Mouse (Mus musculus) MEL (cell line): ENCODE measurements around the gene Zfp646. TPM values are rescaled to one million over a fixed set of nuclear protein-coding genes. Genes with fewer than 3 reads are reported as not detected.

ENCODE experiments used
- DNase-seq: peaks from one replicate; pipeline ENCODE4 v3.0.0; 2011; ENCODE audit warnings: low read depth, low spot score
- H3K27ac ChIP-seq: 2 replicates; pipeline ENCODE4 v1.5.1; 2012; ENCODE audit warnings: low read depth, mild to moderate bottlenecking, control low read depth, low read length, moderate library complexity; ENCODE audit not compliant: control insufficient read depth
- H3K27me3 ChIP-seq, 2 experiments: fragments of 150-350 bp in 1 of 2; sonication (generic) in 1 of 2; 2 replicates each; pipeline ENCODE4 v1.6.1; 2012; ENCODE audit warnings: low read length in 2 of 2, mild to moderate bottlenecking in 2 of 2, improper control_type of control experiment in 1 of 2, moderate library complexity in 1 of 2; ENCODE audit not compliant: insufficient read depth in 2 of 2, control insufficient read depth in 1 of 2
- H3K36me3 ChIP-seq, 2 experiments: 2 replicates each; pipeline ENCODE4 v1.6.1; 2012 to 2014; ENCODE audit warnings: low read length in 2 of 2, improper control_type of control experiment in 1 of 2, inconsistent platforms in 1 of 2, mild to moderate bottlenecking in 1 of 2; ENCODE audit not compliant: insufficient read depth in 2 of 2, control insufficient read depth in 1 of 2
- H3K4me1 ChIP-seq, 2 experiments: fragments of 150-350 bp in 1 of 2; sonication (generic) in 1 of 2; 2 replicates each; pipeline ENCODE4 v1.6.1; 2012; ENCODE audit warnings: low read length in 2 of 2, improper control_type of control experiment in 1 of 2, mild to moderate bottlenecking in 1 of 2; ENCODE audit not compliant: insufficient read depth in 2 of 2, control insufficient read depth in 1 of 2
- H3K4me3 ChIP-seq, 2 experiments: fragments of 150-350 bp in 1 of 2; sonication (generic) in 1 of 2; 2 replicates each; pipeline ENCODE4 v1.5.1; 2012; ENCODE audit warnings: low read depth in 2 of 2, low read length in 2 of 2, mild to moderate bottlenecking in 2 of 2, moderate library complexity in 2 of 2, control low read depth in 1 of 2, improper control_type of control experiment in 1 of 2; ENCODE audit not compliant: control insufficient read depth in 1 of 2, insufficient read depth in 1 of 2
- H3K79me2 ChIP-seq: 2 replicates; pipeline ENCODE4 v1.6.1; 2012; ENCODE audit warnings: mild to moderate bottlenecking, low read length, moderate library complexity; ENCODE audit not compliant: control insufficient read depth, poor library complexity, insufficient read depth
- H3K9ac ChIP-seq: 2 replicates; pipeline ENCODE4 v1.6.1; 2012; ENCODE audit warnings: low read depth, mild to moderate bottlenecking, control low read depth, low read length, moderate library complexity; ENCODE audit not compliant: control insufficient read depth, poor library complexity, severe bottlenecking
- H3K9me3 ChIP-seq: fragments of 150-350 bp; sonication (generic); replicated peaks from 2 replicates; pipeline ENCODE4 v1.6.1; 2012; ENCODE audit warnings: mild to moderate bottlenecking, low read length, improper control_type of control experiment, moderate library complexity; ENCODE audit not compliant: insufficient read depth
- BHLHE40 ChIP-seq: IDR thresholded peaks from 2 replicates; pipeline ENCODE4 v1.6.1; 2012; ENCODE audit warnings: low read depth, mild to moderate bottlenecking, inconsistent platforms, low read length, improper control_type of control experiment, borderline replicate concordance
- CHD1 ChIP-seq: IDR thresholded peaks from 2 replicates; pipeline ENCODE4 v1.6.1; 2012; ENCODE audit warnings: low read depth, mild to moderate bottlenecking, inconsistent platforms, low read length, improper control_type of control experiment
- CHD2 ChIP-seq: IDR thresholded peaks from 2 replicates; pipeline ENCODE4 v1.6.1; 2011; ENCODE audit warnings: low read length, improper control_type of control experiment
- CTCF ChIP-seq, 3 experiments: IDR thresholded peaks in 2 of 3; conservative IDR thresholded peaks in 1 of 3; 2 replicates each; pipeline ENCODE4 v1.5.1; 2011 to 2012; ENCODE audit warnings: low read length in 3 of 3, low read depth in 2 of 3, mild to moderate bottlenecking in 2 of 3, improper control_type of control experiment in 1 of 3, inconsistent platforms in 1 of 3, mixed read lengths in 1 of 3, moderate library complexity in 1 of 3; ENCODE audit not compliant: control insufficient read depth in 1 of 3, insufficient read depth in 1 of 3, poor library complexity in 1 of 3, severe bottlenecking in 1 of 3
- EP300 ChIP-seq, 2 experiments: IDR thresholded peaks; 2 replicates each; pipeline ENCODE4 v1.6.1; 2011; ENCODE audit warnings: improper control_type of control experiment in 2 of 2, low read length in 2 of 2, low read depth in 1 of 2, mild to moderate bottlenecking in 1 of 2
- ETS1 ChIP-seq: IDR thresholded peaks from 2 replicates; pipeline ENCODE4 v1.6.1; 2012; ENCODE audit warnings: low read depth, mild to moderate bottlenecking, inconsistent platforms, low read length, improper control_type of control experiment, moderate library complexity
- GATA1 ChIP-seq: IDR thresholded peaks from 2 replicates; pipeline ENCODE4 v1.6.1; 2011; ENCODE audit warnings: low read depth, low read length, improper control_type of control experiment
- JUND ChIP-seq: IDR thresholded peaks from 2 replicates; pipeline ENCODE4 v1.6.1; 2011; ENCODE audit warnings: low read depth, mild to moderate bottlenecking, improper control_type of control experiment, low read length
- KAT2A ChIP-seq: conservative IDR thresholded peaks from 2 replicates; pipeline ENCODE4 v1.6.1; 2012; ENCODE audit warnings: low read depth, low read length, improper control_type of control experiment, inconsistent platforms
- MAX ChIP-seq: IDR thresholded peaks from 2 replicates; pipeline ENCODE4 v1.6.1; 2011; ENCODE audit warnings: low read length, improper control_type of control experiment
- MAZ ChIP-seq: IDR thresholded peaks from 2 replicates; pipeline ENCODE4 v1.6.1; 2012; ENCODE audit warnings: low read depth, mild to moderate bottlenecking, inconsistent platforms, low read length, improper control_type of control experiment
- MXI1 ChIP-seq: IDR thresholded peaks from 2 replicates; pipeline ENCODE4 v1.6.1; 2011; ENCODE audit warnings: mild to moderate bottlenecking, low read depth, low read length, improper control_type of control experiment
- POLR2A ChIP-seq, 2 experiments: IDR thresholded peaks; 2 replicates each; pipeline ENCODE4 v1.6.1; 2011 to 2012; ENCODE audit warnings: low read length in 2 of 2, mild to moderate bottlenecking in 2 of 2, control low read depth in 1 of 2, improper control_type of control experiment in 1 of 2, low read depth in 1 of 2, moderate library complexity in 1 of 2; ENCODE audit not compliant: control insufficient read depth in 1 of 2, insufficient read depth in 1 of 2, poor library complexity in 1 of 2
- POLR2AphosphoS2 ChIP-seq: IDR thresholded peaks from 2 replicates; pipeline ENCODE4 v1.6.1; 2011; ENCODE audit warnings: low read length, improper control_type of control experiment
- POLR2AphosphoS5 ChIP-seq: IDR thresholded peaks from 2 replicates; pipeline ENCODE4 v1.6.1; 2012; ENCODE audit warnings: low read depth, borderline replicate concordance, mild to moderate bottlenecking, inconsistent platforms, low read length, moderate library complexity, mixed read lengths
- RAD21 ChIP-seq: IDR thresholded peaks from 2 replicates; pipeline ENCODE4 v1.6.1; 2011; ENCODE audit warnings: mild to moderate bottlenecking, low read depth, low read length, improper control_type of control experiment
- RCOR1 ChIP-seq: IDR thresholded peaks from 2 replicates; pipeline ENCODE4 v1.6.1; 2012; ENCODE audit warnings: low read depth, mild to moderate bottlenecking, inconsistent platforms, low read length, improper control_type of control experiment
- TAL1 ChIP-seq: IDR thresholded peaks from 2 replicates; pipeline ENCODE4 v1.6.1; 2012; ENCODE audit warnings: mild to moderate bottlenecking, inconsistent platforms, low read length, moderate library complexity, mixed read lengths
- TBP ChIP-seq: IDR thresholded peaks from 2 replicates; pipeline ENCODE4 v1.8.0; 2011; ENCODE audit warnings: low read depth, low read length, improper control_type of control experiment
- TCF12 ChIP-seq: IDR thresholded peaks from 2 replicates; pipeline ENCODE4 v1.6.1; 2014; ENCODE audit warnings: low read depth, mild to moderate bottlenecking, inconsistent platforms, low read length, improper control_type of control experiment, moderate library complexity
- USF1 ChIP-seq: IDR thresholded peaks from 2 replicates; pipeline ENCODE4 v1.6.1; 2014; ENCODE audit warnings: low read depth, mild to moderate bottlenecking, inconsistent platforms, low read length, improper control_type of control experiment, moderate library complexity
- ZKSCAN1 ChIP-seq: IDR thresholded peaks from 2 replicates; pipeline ENCODE4 v1.6.1; 2012; ENCODE audit warnings: low read depth, mild to moderate bottlenecking, inconsistent platforms, low read length, improper control_type of control experiment, moderate library complexity
- ZNF384 ChIP-seq: IDR thresholded peaks from 2 replicates; pipeline ENCODE4 v1.6.1; 2012; ENCODE audit warnings: low read depth, mild to moderate bottlenecking, inconsistent platforms, low read length, improper control_type of control experiment
- polyA plus RNA-seq, 2 experiments: library from polyadenylated mRNA; stranded (reverse) in 1 of 2; unstranded in 1 of 2; fragments of >175 nt in 1 of 2; fragments of >200 nt in 1 of 2; gene quantifications; 2 replicates each; pipeline versions ENCODE4 v1.2.1 to v1.2.4; 2012; ENCODE audit warnings: low replicate concordance in 2 of 2, low read depth in 1 of 2; ENCODE audit not compliant: insufficient read length in 2 of 2, insufficient read depth in 1 of 2, missing spikeins in 1 of 2
- total RNA-seq: library from RNA; depleted of rRNA; stranded (reverse); fragments of 300-350 nt; gene quantifications from 2 replicates; pipeline ENCODE4 v1.2.3, GENCODE M21; 2012

Zfp646 gene
- total and polyA plus RNA-seq, 3 experiments: 35.8 to 38.2 TPM; not detected in 1

- Histone ChIP-seq H3K9me3 (no peaks in the 10 kb centered on the region), H3K79me2 (peaks cover 3% of the 10 kb centered on the region; the same call in 1 of the 2 replicates), H3K27me3 (no peaks in the 10 kb centered on the region), H3K27ac (no peak overlapping the region), H3K9ac (no peak overlapping the region), H3K4me1 (peaks cover 22 to 39% of the 10 kb centered on the region in 2 experiments), H3K4me3 (no peak overlapping the region), H3K36me3 (peaks cover 0 to 27% of the 10 kb centered on the region in 2 experiments; a peak in 2 of 4 replicates)
- TF ChIP-seq JUND (peak; percentile 95), TBP (no peak), MAZ (no peak), POLR2AphosphoS5 (no peak), GATA1 (peak; percentile 67), ZKSCAN1 (no peak), RAD21 (no peak), POLR2AphosphoS2 (no peak), BHLHE40 (no peak), POLR2A (IDR thresholded peaks at IDR 0.05; ENCODE audit: control insufficient read depth in 1 of 2, insufficient read depth in 1 of 2, low read depth in 1 of 2, low read length in 2 of 2, poor library complexity in 1 of 2) (no peak), EP300 (IDR thresholded peaks at IDR 0.05; ENCODE audit: low read depth in 1 of 2, low read length in 2 of 2) (peak; percentile 57 to 78), RCOR1 (peak; percentile 69), MXI1 (no peak), CHD1 (no peak), USF1 (no peak), ETS1 (peak; percentile 30; the same call in 1 of the 2 replicates), TCF12 (peak; percentile 81), TAL1 (peak; percentile 70), KAT2A (no peak), CTCF (IDR thresholded peaks at IDR 0.05 in 2 of 3, conservative IDR thresholded peaks at IDR 0.05 in 1 of 3; ENCODE audit: control insufficient read depth in 1 of 3, insufficient read depth in 1 of 3, low read depth in 2 of 3, low read length in 3 of 3, poor library complexity in 1 of 3, severe bottlenecking in 1 of 3) (no peak), CHD2 (no peak), ZNF384 (no peak), MAX (no peak)
- DNase-seq: no peak
Measured at GRCm38 (mm10) chr7:127901772-127902171, 25.8 kb downstream of the Zfp646 start.
